Mouse (Mus musculus) gastrocnemius, adult 2 months (tissue): ENCODE results near the gene Snd1. TPM values are rescaled to one million over a fixed set of nuclear protein-coding genes. Genes with fewer than 3 reads are reported as not detected.

Experiments
- DNase-seq: peaks from one replicate; pipeline ENCODE4 v3.0.0; 2022
- H3K27ac ChIP-seq: fragments of 200-600 bp; 2 replicates; pipeline ENCODE4 v1.8.1; 2022; ENCODE audit warnings: mild to moderate bottlenecking
- H3K4me3 ChIP-seq: fragments of 200-600 bp; 2 replicates; pipeline ENCODE4 v1.8.1; 2022; ENCODE audit warnings: mild to moderate bottlenecking, moderate library complexity
- CTCF ChIP-seq: fragments of 200-600 bp; IDR thresholded peaks from 2 replicates; pipeline ENCODE4 v1.8.1; 2022; ENCODE audit warnings: antibody characterized with exemption, mild to moderate bottlenecking, moderate library complexity
- intact Hi-C: fragments of 180-260 bp; cut with DNase I; formaldehyde crosslinking; loops from one replicate; pipeline ENCODE4 v1.15.1; 2025
- total RNA-seq, 2 experiments: library from RNA; stranded (reverse); gene quantifications; 2 replicates each; pipeline ENCODE4 v1.2.3; 2021

Snd1 gene
- total RNA-seq, 2 experiments from 2014 or later: 40.4 to 41.0 TPM

- Histone ChIP-seq H3K27ac (no peak overlapping the region), H3K4me3 (no peak overlapping the region)
- intact Hi-C loops: no loop called here
- no peak for TF ChIP-seq CTCF
- DNase-seq: no peak
Measured at GRCm38 (mm10) chr6:28729236-28729635, 254.3 kb downstream of the Snd1 start.

DNA sequence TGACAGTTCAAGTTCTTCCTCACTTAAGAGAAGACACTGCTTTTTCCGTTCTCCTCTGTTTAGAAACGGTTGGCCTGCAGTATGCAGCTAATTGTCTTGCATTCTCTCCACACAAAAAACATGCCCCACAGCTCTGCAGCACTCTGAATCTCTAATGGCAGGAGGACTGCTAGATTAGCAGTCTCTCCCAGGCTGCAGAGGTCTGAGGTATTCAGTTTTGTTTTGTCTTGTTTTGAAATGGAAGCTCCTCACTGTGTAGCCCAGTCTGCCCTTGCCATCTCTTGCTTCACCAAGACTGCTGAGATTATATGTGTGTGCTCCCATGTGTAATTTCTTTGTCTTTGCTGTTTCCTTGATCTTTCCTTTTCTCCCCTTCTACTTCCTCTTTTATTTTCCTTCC, 254.7 kb downstream of the Snd1 start:
- H3K27ac ChIP-seq: no peak overlapping the region
- H3K4me3 ChIP-seq: no peak overlapping the region
- intact Hi-C loops: no loop called here
- DNase-seq: no peak
- no peak for TF ChIP-seq CTCF

DNA sequence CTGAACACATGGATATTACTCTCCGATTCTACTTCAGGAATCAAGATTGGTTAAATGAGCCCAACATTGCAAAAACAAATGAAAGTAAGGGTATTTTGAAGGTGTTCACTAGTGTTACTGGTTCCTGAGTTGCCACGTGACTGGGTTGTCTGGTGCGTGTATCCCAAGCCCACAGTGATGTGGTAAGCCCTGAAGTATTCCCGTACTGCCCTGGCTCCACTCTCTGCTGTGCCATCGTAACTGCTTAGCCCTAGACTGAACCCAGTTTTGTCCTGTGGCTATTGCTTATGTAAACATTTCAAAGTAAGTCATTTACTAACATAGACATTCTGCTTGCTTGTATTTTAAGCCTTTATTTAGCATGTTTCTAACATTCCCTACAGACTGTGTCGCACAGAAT, 256.3 kb downstream of the Snd1 start:
- intact Hi-C loops: no loop called here
- DNase-seq: no peak
- no peak overlapping the region for H3K4me3 ChIP-seq
- H3K27ac ChIP-seq: no peak overlapping the region
- no peak for TF ChIP-seq CTCF

DNA sequence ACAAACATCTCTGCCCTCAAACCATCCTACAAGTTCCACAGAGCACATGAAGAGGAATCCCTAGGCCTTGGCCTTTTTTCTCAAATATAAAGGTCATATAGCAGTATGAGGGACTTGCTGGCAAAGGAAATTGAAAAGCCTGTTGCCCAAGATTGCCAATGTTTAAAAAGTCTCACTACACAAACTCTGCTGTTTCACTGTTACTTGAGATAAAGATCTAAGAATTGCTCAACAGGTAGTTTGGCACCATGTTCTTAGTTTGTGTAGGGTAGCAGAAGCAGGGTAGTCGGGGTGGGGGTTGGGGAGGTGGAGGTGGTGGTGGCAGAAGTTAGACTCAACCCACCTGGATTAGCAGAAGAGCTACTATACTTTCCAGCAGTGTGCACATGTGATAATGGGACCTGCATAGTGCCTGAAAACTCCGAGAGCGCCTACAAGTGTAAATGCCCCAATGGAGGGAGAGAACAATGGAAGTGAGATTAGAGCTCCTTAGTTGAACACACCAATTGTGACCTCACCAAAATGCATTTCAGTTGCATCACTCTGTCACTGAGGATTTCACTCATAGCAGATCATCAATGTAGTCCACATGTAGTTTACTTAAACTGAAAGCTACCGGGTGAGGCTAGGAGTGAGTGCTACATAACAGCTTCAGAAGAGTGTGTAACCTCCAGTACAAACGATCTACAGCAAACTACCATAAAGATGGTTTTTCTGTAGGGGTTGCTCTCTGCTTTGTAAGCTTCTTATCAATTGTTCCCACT, 259.1 kb downstream of the Snd1 start:
- intact Hi-C loops: no loop called here
- no peak overlapping the region for H3K27ac ChIP-seq
- TF ChIP-seq CTCF: no peak
- DNase-seq: no peak
- no peak overlapping the region for H3K4me3 ChIP-seq

DNA sequence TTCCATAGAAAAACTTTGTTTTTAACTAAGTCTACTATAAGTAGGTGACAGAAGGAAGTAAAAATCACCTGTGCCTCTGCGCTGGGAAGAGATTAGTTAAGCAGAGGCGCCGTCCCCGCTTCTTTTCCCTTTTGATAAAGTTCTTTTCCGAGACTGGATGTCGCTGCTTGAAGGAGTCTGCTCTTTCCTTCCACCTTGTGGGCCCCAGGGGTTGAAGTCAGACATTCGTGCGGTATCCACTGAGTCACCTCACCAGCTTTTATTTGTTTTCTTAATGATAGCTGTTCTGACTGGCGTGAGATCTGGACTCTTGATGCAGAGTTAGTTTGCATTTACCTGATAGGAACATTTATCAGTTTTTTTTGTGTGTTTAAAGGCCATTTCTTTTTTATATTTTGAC, 260.2 kb downstream of the Snd1 start:
- H3K4me3 ChIP-seq: no peak overlapping the region
- DNase-seq: no peak
- no peak overlapping the region for H3K27ac ChIP-seq
- TF ChIP-seq CTCF: no peak
- intact Hi-C loops: no loop called here

GRCm38 (mm10) chr6:28736665-28737064, 261.7 kb downstream of the Snd1 start:
- Histone ChIP-seq H3K27ac (no peak overlapping the region), H3K4me3 (no peak overlapping the region)
- intact Hi-C loops: no loop called here
- DNase-seq: no peak
- TF ChIP-seq CTCF: no peak

- Histone ChIP-seq H3K27ac (no peak overlapping the region), H3K4me3 (no peak overlapping the region)
- TF ChIP-seq CTCF: no peak
- intact Hi-C loops: no loop called here
- no peak for DNase-seq
Measured at GRCm38 (mm10) chr6:28737601-28738000, 262.7 kb downstream of the Snd1 start.

- no peak overlapping the region for H3K27ac ChIP-seq
- no peak for TF ChIP-seq CTCF
- intact Hi-C loops: no loop called here
- no peak overlapping the region for H3K4me3 ChIP-seq
- no peak for DNase-seq
Measured at GRCm38 (mm10) chr6:28743586-28743985, 268.6 kb downstream of the Snd1 start.

DNA sequence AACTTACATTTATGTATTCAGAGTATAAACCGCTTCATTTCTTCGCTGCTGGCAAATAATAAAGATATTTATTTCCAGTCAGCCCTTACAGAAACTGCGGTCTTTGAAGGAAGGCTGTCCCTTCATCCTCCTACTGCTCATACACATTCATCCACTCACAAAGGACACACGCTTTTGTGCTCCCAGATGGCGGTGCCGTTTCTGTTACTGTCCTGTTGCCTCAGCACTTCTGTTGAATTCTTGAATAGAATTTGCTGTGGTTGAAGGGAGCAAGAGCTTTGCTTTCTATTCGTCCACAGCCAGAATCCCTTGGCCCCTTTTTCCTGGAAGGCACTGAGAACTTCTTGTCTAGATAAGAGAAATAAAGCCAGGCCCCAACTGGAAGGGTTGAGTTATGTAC, 270.9 kb downstream of the Snd1 start:
- Histone ChIP-seq H3K4me3 (no peak overlapping the region), H3K27ac (no peak overlapping the region)
- DNase-seq: no peak
- TF ChIP-seq CTCF: no peak
- intact Hi-C loops: no loop called here

DNA sequence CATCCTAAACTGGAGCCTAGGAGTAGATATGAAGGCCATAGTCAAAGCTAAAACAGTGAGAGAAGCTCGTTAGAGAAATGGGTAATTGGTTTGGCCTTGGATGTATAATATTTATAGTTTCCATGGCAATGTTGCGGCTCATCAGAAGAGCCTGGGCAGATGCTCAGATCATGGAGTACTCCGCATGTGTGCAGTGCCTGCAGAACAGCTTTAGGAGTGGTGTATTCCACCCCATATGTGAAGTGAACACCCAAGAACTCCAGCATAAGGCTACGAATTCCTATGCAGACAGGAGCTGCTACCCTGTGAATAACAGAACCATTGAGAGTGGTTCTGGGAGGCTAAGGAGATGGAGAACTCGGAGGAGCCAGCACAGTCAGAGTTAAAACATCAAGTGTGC, 272.1 kb downstream of the Snd1 start:
- H3K27ac ChIP-seq: no peak overlapping the region
- intact Hi-C loops: no loop called here

DNA sequence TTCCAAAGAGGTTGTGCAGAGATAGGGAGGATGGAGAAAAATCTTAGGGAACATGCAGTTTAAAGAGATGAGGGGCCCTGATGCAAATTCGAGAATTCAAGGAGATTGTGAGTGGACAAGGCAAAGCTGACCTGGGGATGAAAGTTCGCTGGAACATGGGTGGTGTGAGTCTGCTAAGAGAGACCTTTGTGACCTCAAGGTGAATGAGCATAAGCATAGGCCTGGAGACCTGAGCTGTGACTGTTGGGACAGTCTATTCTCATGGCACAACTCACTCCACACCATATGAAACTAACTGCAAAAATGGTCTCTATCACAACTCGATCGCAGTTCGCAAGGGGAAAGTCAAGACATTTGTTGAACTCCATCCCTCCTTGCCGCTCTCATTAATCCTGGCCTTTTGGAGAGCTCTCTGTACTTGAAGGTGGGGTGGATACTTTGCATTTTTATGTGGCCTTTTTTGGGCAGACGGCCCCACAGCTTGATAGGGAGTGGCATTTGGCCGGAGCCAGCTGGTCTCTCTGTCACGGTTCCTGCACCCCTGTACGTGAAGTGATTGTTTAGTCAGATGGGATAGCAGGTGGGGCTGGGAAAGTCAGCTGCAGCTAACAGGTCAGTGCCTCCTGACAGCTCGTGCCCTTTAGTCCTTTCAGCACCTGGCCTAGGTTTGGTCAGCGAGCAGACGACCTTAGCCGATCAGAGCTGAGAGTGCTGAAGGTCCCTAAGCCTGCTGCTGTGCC, 273.2 kb downstream of the Snd1 start:
- no peak overlapping the region for H3K27ac ChIP-seq
- H3K4me3 ChIP-seq: no peak overlapping the region
- TF ChIP-seq CTCF: no peak
- DNase-seq: no peak
- intact Hi-C loops: no loop called here

More for the DNA sequence above, 272.1 kb downstream of the Snd1 start:
- TF ChIP-seq CTCF: no peak
- DNase-seq: no peak
- H3K4me3 ChIP-seq: no peak overlapping the region

DNA sequence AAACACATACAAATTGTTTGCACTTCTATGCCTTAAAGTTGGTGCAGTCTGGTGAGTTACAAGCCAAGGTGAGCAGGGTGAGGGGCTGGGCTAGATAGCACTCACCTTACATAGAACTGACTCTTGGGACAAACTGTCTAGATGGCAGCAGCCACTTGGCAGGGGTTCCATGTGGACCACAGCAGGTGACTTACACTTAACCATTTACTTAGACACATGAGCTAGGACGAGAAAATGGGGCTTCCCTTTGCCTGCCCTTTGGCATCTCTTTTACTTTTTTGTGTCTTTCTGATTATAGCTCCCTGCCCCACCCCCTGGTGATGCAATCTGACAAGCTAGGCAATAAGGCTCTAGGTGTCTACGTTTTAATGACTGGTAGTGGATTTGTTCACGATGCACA, 274.3 kb downstream of the Snd1 start:
- H3K4me3 ChIP-seq: no peak overlapping the region
- TF ChIP-seq CTCF: no peak
- intact Hi-C loops: no loop called here

GRCm38 (mm10) chr6:28751186-28751585, 276.2 kb downstream of the Snd1 start:
- no peak overlapping the region for H3K27ac ChIP-seq
- intact Hi-C loops: no loop called here
- TF ChIP-seq CTCF: no peak
- no peak overlapping the region for H3K4me3 ChIP-seq
- no peak for DNase-seq

More for the DNA sequence above, 274.3 kb downstream of the Snd1 start:
- H3K27ac ChIP-seq: no peak overlapping the region
- no peak for DNase-seq

- intact Hi-C loops: no loop called here
- Histone ChIP-seq H3K27ac (no peak overlapping the region), H3K4me3 (no peak overlapping the region)
- TF ChIP-seq CTCF: no peak
- DNase-seq: no peak
Measured at GRCm38 (mm10) chr6:28753217-28753616, 278.3 kb downstream of the Snd1 start.
